Mouse (Mus musculus): ENCODE results near the gene Prcd.

GRCm38 (mm10) chr11:116623281-116624124 lies 29.8 kb upstream of the Prcd start:
- no peak for TF ChIP-seq EP300 (IDR thresholded peaks at IDR 0.05; ENCODE audit: low read length)
- no peak for TF ChIP-seq RCOR1 (conservative IDR thresholded peaks at IDR 0.05; ENCODE audit: low read depth, low read length)
- TF ChIP-seq MAFK (IDR thresholded peaks at IDR 0.05; ENCODE audit: insufficient replicate concordance, low read length), result no peak
- TF ChIP-seq JUND (conservative IDR thresholded peaks at IDR 0.05; ENCODE audit: low read depth, low read length), result no peak
- peak in 1 of 2 experiments; percentile 38; a peak in 2 of 4 replicates for TF ChIP-seq CTCF (conservative IDR thresholded peaks at IDR 0.05 in 1 of 2, IDR thresholded peaks at IDR 0.05 in 1 of 2; ENCODE audit: low read depth in 2 of 2, low read length in 2 of 2)
- no peak for TF ChIP-seq NELFE (IDR thresholded peaks at IDR 0.05; ENCODE audit: low read depth, low read length)
- TF ChIP-seq MAX (IDR thresholded peaks at IDR 0.05; ENCODE audit: low read length), result no peak
- TF ChIP-seq ZNF384 (IDR thresholded peaks at IDR 0.05; ENCODE audit: low read depth, low read length), result no peak
- no peak for TF ChIP-seq ZC3H11A (IDR thresholded peaks at IDR 0.05; ENCODE audit: low read depth, low read length)
- no peak for TF ChIP-seq MXI1 (IDR thresholded peaks at IDR 0.05; ENCODE audit: low read depth, low read length)
- TF ChIP-seq USF2 (conservative IDR thresholded peaks at IDR 0.05; ENCODE audit: low read depth, low read length), result no peak
- TF ChIP-seq CHD2 (IDR thresholded peaks at IDR 0.05; ENCODE audit: low read length), result peak; percentile 80
- peak; percentile 4; the same call in 1 of the 2 replicates for TF ChIP-seq IRF4 (IDR thresholded peaks at IDR 0.05; ENCODE audit: low read depth, low read length)
